Mouse (Mus musculus): Measurements from ENCODE around the gene Efnb2. TPM values are rescaled to one million over a fixed set of nuclear protein-coding genes. Genes with fewer than 3 reads are reported as not detected.

Efnb2 gene
- polyA plus RNA-seq, 1 experiment from 2014 or later, result 21.9 TPM

GRCm38 (mm10) chr8:8622476-8622875 is 38.6 kb downstream of the Efnb2 start:
- Histone ChIP-seq H3K4me1 (replicated peaks; ENCODE audit: control insufficient read depth, insufficient read depth, low read length) (peaks cover 16% of the 10 kb centered on the region), H3K36me3 (replicated peaks; ENCODE audit: control insufficient read depth, insufficient read depth) (peaks cover 47% of the 10 kb centered on the region), H3K27ac (no peak overlapping the region), H3K27me3 (ENCODE audit: control insufficient read depth, insufficient read depth, low read length) (no peaks in the 10 kb centered on the region), H3K9ac (no peak overlapping the region), H3K4me2 (replicated peaks) (no peak overlapping the region), H3K4me3 (replicated peaks; ENCODE audit: low read length) (no peak overlapping the region), H3K9me3 (ENCODE audit: control insufficient read depth, low read length) (no peaks in the 10 kb centered on the region)
- ATAC-seq (ENCODE audit: low FRiP score), result no peak
- DNase-seq (ENCODE audit: low spot score), result no peak
- WGBS, result 73% methylated on average over 3 of the region's 3 CpGs

DNA sequence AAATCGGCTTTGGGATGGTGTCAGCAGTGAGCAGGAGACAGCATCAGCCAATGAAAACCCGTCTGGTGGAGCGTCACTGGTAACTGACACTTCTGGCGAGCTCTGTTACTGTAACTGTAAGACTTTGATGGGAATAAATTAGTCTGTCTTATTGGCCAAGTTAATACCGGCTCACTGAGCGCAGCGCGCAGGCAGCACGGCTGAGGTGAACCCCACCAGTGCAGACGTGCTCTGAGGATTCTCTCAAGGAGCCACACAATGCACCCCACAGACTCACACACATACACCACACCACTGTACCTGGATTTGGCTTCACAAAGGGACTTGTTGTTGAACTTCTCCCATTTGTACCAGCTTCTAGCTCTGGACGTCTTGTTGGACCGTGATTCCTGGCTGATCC is 39.0 kb downstream of the Efnb2 start:
- Histone ChIP-seq H3K4me1 (replicated peaks; ENCODE audit: control insufficient read depth, insufficient read depth, low read length) (peaks cover 16% of the 10 kb centered on the region), H3K4me2 (replicated peaks) (no peak overlapping the region), H3K9ac (no peak overlapping the region), H3K36me3 (replicated peaks; ENCODE audit: control insufficient read depth, insufficient read depth) (peaks cover 49% of the 10 kb centered on the region), H3K27me3 (ENCODE audit: control insufficient read depth, insufficient read depth, low read length) (no peaks in the 10 kb centered on the region), H3K9me3 (ENCODE audit: control insufficient read depth, low read length) (no peaks in the 10 kb centered on the region), H3K4me3 (replicated peaks; ENCODE audit: low read length) (no peak overlapping the region), H3K27ac (no peak overlapping the region)
- no peak for ATAC-seq (ENCODE audit: low FRiP score)
- WGBS, result 72% methylated on average over 12 of the region's 12 CpGs
- no peak for DNase-seq (ENCODE audit: low spot score)

DNA sequence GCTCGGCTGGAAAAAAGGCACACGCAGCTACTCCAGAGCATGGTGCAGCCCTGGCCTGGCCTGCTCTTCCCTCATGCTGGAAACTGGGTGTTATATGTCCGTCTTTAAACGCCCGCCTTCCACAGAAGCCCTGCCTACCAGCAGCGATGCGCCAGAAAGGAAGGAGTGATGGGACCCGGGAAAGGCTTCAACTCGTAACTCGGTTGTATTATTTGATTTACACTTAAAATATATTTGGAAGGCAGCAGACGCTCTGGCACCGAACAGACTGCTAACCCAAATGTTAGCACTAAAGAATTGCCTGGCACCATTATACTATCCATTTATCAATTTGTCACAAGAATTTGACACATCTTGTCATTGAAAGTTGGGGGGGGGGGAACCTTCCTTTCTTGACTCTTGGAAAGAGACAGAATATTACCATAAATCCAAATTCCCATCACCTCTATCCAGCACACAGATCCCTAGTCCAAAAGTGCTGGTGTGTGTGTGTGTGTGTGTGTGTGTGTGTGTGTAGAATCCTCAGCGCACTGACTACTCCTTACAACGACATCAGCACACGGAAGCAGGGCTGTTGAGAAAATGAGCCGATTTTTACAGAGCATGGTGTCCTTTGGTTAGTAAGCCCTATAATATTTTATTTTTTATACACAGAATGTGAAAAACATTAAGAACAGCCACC is 39.7 kb downstream of the Efnb2 start:
- DNase-seq (ENCODE audit: low spot score), result no peak
- no peak overlapping the region for H3K9ac ChIP-seq
- no peak overlapping the region for H3K4me2 ChIP-seq (replicated peaks)
- ATAC-seq (ENCODE audit: low FRiP score), result no peak
- peaks cover 56% of the 10 kb centered on the region for H3K36me3 ChIP-seq (replicated peaks; ENCODE audit: control insufficient read depth, insufficient read depth)
- no peaks in the 10 kb centered on the region for H3K27me3 ChIP-seq (ENCODE audit: control insufficient read depth, insufficient read depth, low read length)
- no peak overlapping the region for H3K27ac ChIP-seq
- 82% methylated on average over 16 of the region's 16 CpGs for WGBS
- H3K9me3 ChIP-seq (ENCODE audit: control insufficient read depth, low read length), result no peaks in the 10 kb centered on the region
- H3K4me3 ChIP-seq (replicated peaks; ENCODE audit: low read length), result no peak overlapping the region
- H3K4me1 ChIP-seq (replicated peaks; ENCODE audit: control insufficient read depth, insufficient read depth, low read length), result peaks cover 16% of the 10 kb centered on the region

DNA sequence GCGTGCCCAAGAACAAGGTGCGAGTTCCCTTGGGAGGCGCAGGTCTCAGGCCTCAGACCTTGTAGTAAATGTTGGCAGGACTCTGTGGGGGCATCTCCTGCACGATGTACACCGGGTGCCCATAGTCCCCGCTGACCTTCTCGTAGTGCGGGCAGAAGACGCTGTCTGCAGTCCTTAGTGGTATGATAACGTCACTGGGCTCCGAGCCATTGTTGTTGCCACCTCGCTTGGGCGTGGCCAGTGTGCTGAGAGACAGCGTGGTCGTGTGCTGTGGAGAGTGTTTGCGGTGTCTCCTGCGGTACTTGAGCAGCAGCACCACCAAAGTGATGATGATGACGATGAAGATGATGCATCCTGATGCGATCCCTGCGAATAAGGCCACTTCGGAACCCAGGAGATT is 40.5 kb downstream of the Efnb2 start:
- no peaks in the 10 kb centered on the region for H3K9me3 ChIP-seq (ENCODE audit: control insufficient read depth, low read length)
- H3K4me2 ChIP-seq (replicated peaks), result no peak overlapping the region
- no peak overlapping the region for H3K27ac ChIP-seq
- no peak overlapping the region for H3K4me3 ChIP-seq (replicated peaks; ENCODE audit: low read length)
- ATAC-seq (ENCODE audit: low FRiP score), result no peak
- peaks cover 56% of the 10 kb centered on the region for H3K36me3 ChIP-seq (replicated peaks; ENCODE audit: control insufficient read depth, insufficient read depth)
- H3K9ac ChIP-seq, result no peak overlapping the region
- 82% methylated on average over 21 of the region's 21 CpGs for WGBS
- H3K27me3 ChIP-seq (ENCODE audit: control insufficient read depth, insufficient read depth, low read length), result no peaks in the 10 kb centered on the region
- H3K4me1 ChIP-seq (replicated peaks; ENCODE audit: control insufficient read depth, insufficient read depth, low read length), result peaks cover 16% of the 10 kb centered on the region
- DNase-seq (ENCODE audit: low spot score), result no peak

GRCm38 (mm10) chr8:8619221-8620194 is 41.5 kb downstream of the Efnb2 start:
- Histone ChIP-seq H3K4me1 (replicated peaks; ENCODE audit: control insufficient read depth, insufficient read depth, low read length) (peaks cover 16% of the 10 kb centered on the region), H3K27me3 (ENCODE audit: control insufficient read depth, insufficient read depth, low read length) (no peaks in the 10 kb centered on the region), H3K4me2 (replicated peaks) (no peak overlapping the region), H3K9me3 (ENCODE audit: control insufficient read depth, low read length) (no peaks in the 10 kb centered on the region), H3K36me3 (replicated peaks; ENCODE audit: control insufficient read depth, insufficient read depth) (peaks cover 56% of the 10 kb centered on the region), H3K9ac (no peak overlapping the region), H3K27ac (no peak overlapping the region), H3K4me3 (replicated peaks; ENCODE audit: low read length) (no peak overlapping the region)
- ATAC-seq (ENCODE audit: low FRiP score) (peak; percentile 31; the same call in 1 of the 2 replicates), DNase-seq (ENCODE audit: low spot score) (no peak)
- WGBS, result 26% methylated on average over 19 of the region's 19 CpGs

DNA sequence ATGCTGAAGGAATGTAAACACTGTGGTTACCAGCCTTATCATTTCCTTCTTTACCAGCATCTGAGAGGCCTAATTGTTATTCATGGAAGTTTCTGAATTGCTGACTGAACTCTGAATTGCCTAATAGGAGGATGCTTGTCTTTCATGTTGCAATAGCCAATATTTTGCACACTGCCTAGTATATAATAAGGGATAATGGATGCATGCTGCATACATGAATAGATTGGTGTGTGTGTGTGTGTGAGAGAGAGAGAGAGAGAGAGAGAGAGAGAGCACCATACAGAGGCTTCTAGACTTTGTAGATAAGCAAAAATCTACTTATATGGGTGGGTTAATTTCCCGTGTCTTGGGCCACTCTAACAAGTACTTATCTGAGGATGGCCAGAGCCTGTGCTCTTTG is 47.2 kb downstream of the Efnb2 start:
- Histone ChIP-seq H3K4me1 (replicated peaks; ENCODE audit: control insufficient read depth, insufficient read depth, low read length) (no peaks in the 10 kb centered on the region), H3K4me2 (replicated peaks) (no peak overlapping the region), H3K9me3 (ENCODE audit: control insufficient read depth, low read length) (no peaks in the 10 kb centered on the region), H3K9ac (no peak overlapping the region), H3K36me3 (replicated peaks; ENCODE audit: control insufficient read depth, insufficient read depth) (peaks cover 22% of the 10 kb centered on the region; the same call in 1 of the 2 replicates), H3K4me3 (replicated peaks; ENCODE audit: low read length) (no peak overlapping the region), H3K27ac (no peak overlapping the region), H3K27me3 (ENCODE audit: control insufficient read depth, insufficient read depth, low read length) (no peaks in the 10 kb centered on the region)
- DNase-seq (ENCODE audit: low spot score) (no peak), ATAC-seq (ENCODE audit: low FRiP score) (peak; percentile 51; the same call in 1 of the 2 replicates)
- WGBS, result 76% methylated on average over 1 of the region's 1 CpGs

DNA sequence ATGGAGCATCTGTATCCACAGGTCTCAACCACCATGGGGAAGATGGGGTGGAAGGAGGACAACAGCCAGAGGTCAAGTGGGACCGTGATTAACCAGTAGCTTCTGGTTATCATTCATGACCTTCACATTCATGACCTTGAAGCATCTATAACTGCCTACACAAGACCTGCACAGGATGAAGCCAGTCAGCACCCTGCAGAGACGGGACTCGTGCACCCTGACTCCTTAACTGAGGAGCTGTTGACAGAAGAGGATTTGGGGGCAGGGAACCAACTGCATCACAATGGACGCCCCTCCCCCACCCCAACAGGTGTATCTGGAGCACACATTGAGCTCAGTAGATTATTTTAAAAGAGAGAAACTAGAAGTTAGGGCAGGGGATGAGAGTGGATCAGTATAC is 49.1 kb downstream of the Efnb2 start:
- H3K4me3 ChIP-seq (replicated peaks; ENCODE audit: low read length), result no peak overlapping the region
- DNase-seq (ENCODE audit: low spot score), result no peak
- H3K27me3 ChIP-seq (ENCODE audit: control insufficient read depth, insufficient read depth, low read length), result no peaks in the 10 kb centered on the region
- no peak overlapping the region for H3K27ac ChIP-seq
- 82% methylated on average over 4 of the region's 4 CpGs for WGBS
- H3K4me2 ChIP-seq (replicated peaks), result no peak overlapping the region
- no peak for ATAC-seq (ENCODE audit: low FRiP score)
- H3K9ac ChIP-seq, result no peak overlapping the region
- H3K4me1 ChIP-seq (replicated peaks; ENCODE audit: control insufficient read depth, insufficient read depth, low read length), result no peaks in the 10 kb centered on the region
- H3K36me3 ChIP-seq (replicated peaks; ENCODE audit: control insufficient read depth, insufficient read depth), result peaks cover 5% of the 10 kb centered on the region; the same call in 1 of the 2 replicates
- no peaks in the 10 kb centered on the region for H3K9me3 ChIP-seq (ENCODE audit: control insufficient read depth, low read length)

GRCm38 (mm10) chr8:8609791-8610190 is 51.3 kb downstream of the Efnb2 start:
- Histone ChIP-seq H3K4me3 (replicated peaks; ENCODE audit: low read length) (no peak overlapping the region), H3K4me2 (replicated peaks) (no peak overlapping the region), H3K4me1 (replicated peaks; ENCODE audit: control insufficient read depth, insufficient read depth, low read length) (no peaks in the 10 kb centered on the region), H3K27me3 (ENCODE audit: control insufficient read depth, insufficient read depth, low read length) (no peaks in the 10 kb centered on the region), H3K27ac (no peak overlapping the region), H3K36me3 (replicated peaks; ENCODE audit: control insufficient read depth, insufficient read depth) (no peaks in the 10 kb centered on the region), H3K9me3 (ENCODE audit: control insufficient read depth, low read length) (no peaks in the 10 kb centered on the region), H3K9ac (no peak overlapping the region)
- ATAC-seq (ENCODE audit: low FRiP score), result no peak
- DNase-seq (ENCODE audit: low spot score), result no peak
- 12% methylated on average over 7 of the region's 7 CpGs for WGBS

DNA sequence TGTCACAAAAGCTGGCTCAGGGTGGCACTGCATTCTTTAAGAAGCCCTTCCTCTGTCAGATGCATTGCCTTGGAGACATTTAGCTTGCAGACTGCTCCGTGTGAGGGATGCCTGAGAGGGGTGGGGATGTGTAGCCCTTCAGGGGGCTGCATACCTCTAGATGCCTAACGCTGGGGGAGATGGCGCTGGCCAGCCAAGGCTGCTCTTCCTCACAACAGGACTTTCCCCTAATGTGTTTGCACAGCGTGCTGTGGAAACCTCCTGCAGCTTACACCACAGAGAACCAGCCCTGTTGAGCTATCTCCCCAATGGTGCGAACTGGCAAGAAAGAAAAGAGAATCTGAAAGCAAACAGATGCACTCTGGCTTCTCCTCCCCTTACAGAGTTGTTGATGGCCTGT is 51.9 kb downstream of the Efnb2 start:
- H3K9ac ChIP-seq, result no peak overlapping the region
- H3K4me2 ChIP-seq (replicated peaks), result no peak overlapping the region
- H3K4me1 ChIP-seq (replicated peaks; ENCODE audit: control insufficient read depth, insufficient read depth, low read length), result no peaks in the 10 kb centered on the region
- H3K4me3 ChIP-seq (replicated peaks; ENCODE audit: low read length), result no peak overlapping the region
- 9% methylated on average over 5 of the region's 5 CpGs for WGBS
- no peaks in the 10 kb centered on the region for H3K36me3 ChIP-seq (replicated peaks; ENCODE audit: control insufficient read depth, insufficient read depth)
- DNase-seq (ENCODE audit: low spot score) (no peak), ATAC-seq (ENCODE audit: low FRiP score) (no peak)
- H3K27ac ChIP-seq, result no peak overlapping the region
- H3K9me3 ChIP-seq (ENCODE audit: control insufficient read depth, low read length), result no peaks in the 10 kb centered on the region
- H3K27me3 ChIP-seq (ENCODE audit: control insufficient read depth, insufficient read depth, low read length), result no peaks in the 10 kb centered on the region
